In the genomic region with DNA sequence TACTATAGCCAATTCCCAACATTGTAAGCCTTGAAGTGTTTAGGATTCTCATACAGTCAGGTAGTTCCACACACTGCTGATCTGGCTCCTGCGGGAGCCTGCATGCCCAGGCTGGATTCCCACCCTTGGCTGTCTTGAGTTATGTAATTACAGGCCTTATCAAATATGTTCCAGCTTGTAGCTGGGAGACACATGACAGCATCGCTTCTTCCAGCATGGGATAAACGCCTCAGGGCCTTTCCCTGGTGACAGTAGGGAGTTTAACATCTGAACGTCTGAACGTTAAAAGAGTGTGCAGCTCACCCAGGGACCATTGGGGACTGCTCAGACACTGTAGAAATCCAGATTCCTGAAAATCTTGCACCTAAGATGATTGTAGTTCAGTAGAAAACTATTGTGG, we compare ENCODE assay signal across 15 mouse cellular contexts. TPM values are rescaled to one million over a fixed set of nuclear protein-coding genes. Genes with fewer than 3 reads are reported as not detected.
DNase-seq lines count a peak whose midpoint lies in the region; ATAC-seq and TF ChIP-seq lines count a peak whose summit lies in the region.
"Had no signal": no experiment of that assay in that cellular context is flagged by ENCODE, and none has a peak within 500 bp of the region (broad histone marks: within the 10 kb centered on the region; RNA-seq: fewer than 3 reads in every experiment).

No protein-coding gene starts in this region.

- H3K4me3 ChIP-seq in heart, adult 2 months: no peak overlapping the region
- no peak overlapping the region for H3K4me3 ChIP-seq in heart, embryonic 11.5 days (ENCODE audit: low read depth, low read length)
- no peak overlapping the region for H3K4me3 ChIP-seq in neural tube, embryonic 15.5 days (replicated peaks)
- no peak overlapping the region for H3K4me3 ChIP-seq in heart, embryonic 13.5 days
- H3K4me3 ChIP-seq in intestine, embryonic 15.5 days (replicated peaks): no peak overlapping the region
- H3K4me3 ChIP-seq in forebrain, embryonic 10.5 days: no peak overlapping the region
- H3K4me3 ChIP-seq: liver, embryonic 12.5 days; megakaryocyte, embryonic 14.5 days; neural tube, embryonic 13.5 days had no signal

- peak in 1 of 2 experiments; percentile 31 for DNase-seq in heart, adult 2 months
- no peak for DNase-seq in neural tube, embryonic 10.5 days (ENCODE audit: extremely low spot score, low spot score)
- DNase-seq in heart, postnatal 4 days: peak; percentile 12
- no peak for DNase-seq in forebrain, embryonic 10.5 days (ENCODE audit: extremely low spot score, low spot score)
- DNase-seq: cerebellum, adult 2 months; lung, postnatal 10 days; right cerebral cortex, postnatal 4 days; thymus, postnatal 14 days had no signal

- no peak overlapping the region for H3K4me2 ChIP-seq in heart, embryonic 11.5 days
- no peak overlapping the region for H3K4me2 ChIP-seq in neural tube, embryonic 15.5 days
- H3K4me2 ChIP-seq in heart, embryonic 13.5 days: no peak overlapping the region
- H3K4me2 ChIP-seq in intestine, embryonic 15.5 days (replicated peaks): no peak overlapping the region
- H3K4me2 ChIP-seq: liver, embryonic 12.5 days; neural tube, embryonic 13.5 days had no signal

- peak overlapping the region; percentile 34 for H3K27ac ChIP-seq in heart, adult 2 months
- no peak overlapping the region for H3K27ac ChIP-seq in heart, embryonic 11.5 days (ENCODE audit: low read depth, low read length)
- H3K27ac ChIP-seq in neural tube, embryonic 15.5 days (replicated peaks): 0 out of 2 replicates have a peak overlapping the region, but pooled peaks have one; percentile 33
- H3K27ac ChIP-seq in heart, embryonic 13.5 days (replicated peaks): peak overlapping the region; percentile 58; the same call in 1 of the 2 replicates
- H3K27ac ChIP-seq in intestine, embryonic 15.5 days: no peak overlapping the region
- no peak overlapping the region for H3K27ac ChIP-seq in forebrain, embryonic 10.5 days
- H3K27ac ChIP-seq: liver, embryonic 12.5 days; neural tube, embryonic 13.5 days had no signal

- no peaks in the 10 kb centered on the region for H3K79me2 ChIP-seq in heart, adult 2 months (replicated peaks; ENCODE audit: control insufficient read depth, insufficient read depth, low read length)

- WGBS in heart, adult 2 months: 39% methylated on average over 5 of the region's 5 CpGs
- 72% methylated on average over 5 of the region's 5 CpGs for WGBS in heart, embryonic 11.5 days (ENCODE audit: insufficient replicate concordance)
- 68% methylated on average over 5 of the region's 5 CpGs for WGBS in neural tube, embryonic 15.5 days
- 51% methylated on average over 5 of the region's 5 CpGs for WGBS in heart, embryonic 13.5 days
- WGBS in intestine, embryonic 15.5 days: 81% methylated on average over 5 of the region's 5 CpGs
- 80% methylated on average over 5 of the region's 5 CpGs for WGBS in forebrain, embryonic 10.5 days

- H3K27me3 ChIP-seq in heart, adult 2 months (ENCODE audit: control insufficient read depth, insufficient read depth, low read length): no peaks in the 10 kb centered on the region
- no peaks in the 10 kb centered on the region for H3K27me3 ChIP-seq in heart, embryonic 11.5 days (ENCODE audit: control insufficient read depth, insufficient read depth, low read length)
- no peaks in the 10 kb centered on the region for H3K27me3 ChIP-seq in neural tube, embryonic 15.5 days (replicated peaks)
- no peaks in the 10 kb centered on the region for H3K27me3 ChIP-seq in heart, embryonic 13.5 days (replicated peaks)
- no peaks in the 10 kb centered on the region for H3K27me3 ChIP-seq in intestine, embryonic 15.5 days (replicated peaks)
- no peaks in the 10 kb centered on the region for H3K27me3 ChIP-seq in forebrain, embryonic 10.5 days (ENCODE audit: poor library complexity, severe bottlenecking)
- H3K27me3 ChIP-seq: liver, embryonic 12.5 days; megakaryocyte, embryonic 14.5 days; neural tube, embryonic 13.5 days had no signal

- 0 out of 2 replicates have a peak, but pooled peaks have one; percentile 41 for TF ChIP-seq EP300 in heart, adult 2 months (IDR thresholded peaks at IDR 0.05; ENCODE audit: insufficient read depth, low read depth, low read length)

- TF ChIP-seq POLR2A in heart, adult 2 months (IDR thresholded peaks at IDR 0.05; ENCODE audit: insufficient read depth, low read depth, low read length): no peak

- intact Hi-C loops in heart, adult 2 months (cut with DNase I): no loop called here

- H3K36me3 ChIP-seq in heart, adult 2 months (ENCODE audit: control insufficient read depth, insufficient read depth, low read length): peaks cover 8% of the 10 kb centered on the region
- peaks cover 6% of the 10 kb centered on the region for H3K36me3 ChIP-seq in heart, embryonic 11.5 days (ENCODE audit: control insufficient read depth, insufficient read depth, low read length)
- H3K36me3 ChIP-seq in neural tube, embryonic 15.5 days: peaks cover 57% of the 10 kb centered on the region
- peaks cover 63% of the 10 kb centered on the region for H3K36me3 ChIP-seq in heart, embryonic 13.5 days
- H3K36me3 ChIP-seq in intestine, embryonic 15.5 days: peaks cover 14% of the 10 kb centered on the region
- H3K36me3 ChIP-seq in forebrain, embryonic 10.5 days (replicated peaks): peaks cover 84% of the 10 kb centered on the region

- no peak for ATAC-seq in heart, embryonic 11.5 days (replicated peaks; ENCODE audit: insufficient number of reproducible peaks, low FRiP score, low TSS enrichment)
- no peak for ATAC-seq in neural tube, embryonic 15.5 days (ENCODE audit: low FRiP score)
- ATAC-seq in heart, embryonic 13.5 days (ENCODE audit: extremely low read depth, insufficient number of reproducible peaks, low FRiP score, low TSS enrichment): no peak
- no peak for ATAC-seq in intestine, embryonic 15.5 days
- ATAC-seq: liver, embryonic 12.5 days had no signal

- no peak for TF ChIP-seq CTCF in heart, adult 2 months (IDR thresholded peaks at IDR 0.05)

- no peak overlapping the region for H3K9ac ChIP-seq in heart, adult 2 months (ENCODE audit: low read depth, low read length)
- H3K9ac ChIP-seq in heart, embryonic 11.5 days (ENCODE audit: low read depth, low read length): no peak overlapping the region
- H3K9ac ChIP-seq in neural tube, embryonic 15.5 days (replicated peaks): no peak overlapping the region
- H3K9ac ChIP-seq in heart, embryonic 13.5 days: no peak overlapping the region
- no peak overlapping the region for H3K9ac ChIP-seq in intestine, embryonic 15.5 days
- H3K9ac ChIP-seq: liver, embryonic 12.5 days; neural tube, embryonic 13.5 days had no signal

- no peaks in the 10 kb centered on the region for H3K9me3 ChIP-seq in heart, embryonic 11.5 days (replicated peaks; ENCODE audit: control insufficient read depth, low read length)
- no peaks in the 10 kb centered on the region for H3K9me3 ChIP-seq in neural tube, embryonic 15.5 days (replicated peaks)
- no peaks in the 10 kb centered on the region for H3K9me3 ChIP-seq in heart, embryonic 13.5 days
- H3K9me3 ChIP-seq in intestine, embryonic 15.5 days: no peaks in the 10 kb centered on the region
- H3K9me3 ChIP-seq in forebrain, embryonic 10.5 days: no peaks in the 10 kb centered on the region
- H3K9me3 ChIP-seq: liver, embryonic 12.5 days; megakaryocyte, embryonic 14.5 days; neural tube, embryonic 13.5 days had no signal

- peaks cover 11% of the 10 kb centered on the region for H3K4me1 ChIP-seq in heart, adult 2 months (ENCODE audit: control insufficient read depth, insufficient read depth, low read length)
- H3K4me1 ChIP-seq in heart, embryonic 11.5 days (ENCODE audit: control insufficient read depth, insufficient read depth, low read length): peaks cover 16% of the 10 kb centered on the region; the same call in 1 of the 2 replicates
- H3K4me1 ChIP-seq in neural tube, embryonic 15.5 days: peaks cover 14% of the 10 kb centered on the region
- peaks cover 18% of the 10 kb centered on the region for H3K4me1 ChIP-seq in heart, embryonic 13.5 days
- H3K4me1 ChIP-seq in intestine, embryonic 15.5 days (replicated peaks): no peaks in the 10 kb centered on the region
- peaks cover 4% of the 10 kb centered on the region for H3K4me1 ChIP-seq in forebrain, embryonic 10.5 days
- H3K4me1 ChIP-seq: liver, embryonic 12.5 days had no signal

RNA-seq across cellular contexts. Expression of a gene that starts 28.1 kb away (rescaled TPM):
- total RNA-seq in heart, adult 2 months (2021): 10 to 100 TPM in 1 of 2 experiments, 1 to 10 TPM in 1; 9.0 to 11.3 TPM
- polyA plus RNA-seq in heart, adult 2 months (2012; rRNA removed): 7.6 and 11.9 TPM in 2 replicates
- 18.5 and 19.3 TPM in 2 replicates for polyA plus RNA-seq in heart, embryonic 11.5 days (2014; fragmentation: Nextera tagmentation; extraction: Ambion mirVana)
- polyA plus RNA-seq in neural tube, embryonic 15.5 days (2015; fragmentation: Nextera tagmentation; extraction: Ambion mirVana): 23.3 and 23.8 TPM in 2 replicates
- polyA plus RNA-seq in heart, embryonic 13.5 days (2015; fragmentation: Nextera tagmentation; extraction: Ambion mirVana): 12.8 and 14.2 TPM in 2 replicates
- 10 to 100 TPM; 13.9 to 14.9 TPM for total RNA-seq in heart, postnatal 4 days (2021)
- polyA plus RNA-seq in intestine, embryonic 15.5 days (2015; fragmentation: Nextera tagmentation; extraction: Ambion mirVana): 17.4 and 18.7 TPM in 2 replicates
- 27.0 and 29.6 TPM in 2 replicates for polyA plus RNA-seq in forebrain, embryonic 10.5 days (2016; fragmentation: Nextera tagmentation; extraction: Ambion mirVana)

RNA-seq across cellular contexts. Expression of a gene that starts 36.2 kb away (rescaled TPM):
- total RNA-seq in heart, adult 2 months (2021): 100 to 1,000 TPM in 1 of 2 experiments, 10 to 100 TPM in 1; 90.0 to 106 TPM
- polyA plus RNA-seq in heart, adult 2 months (2012; rRNA removed): 32.1 and 33.1 TPM in 2 replicates
- polyA plus RNA-seq in heart, embryonic 11.5 days (2014; fragmentation: Nextera tagmentation; extraction: Ambion mirVana): 23.6 and 25.7 TPM in 2 replicates
- polyA plus RNA-seq in neural tube, embryonic 15.5 days (2015; fragmentation: Nextera tagmentation; extraction: Ambion mirVana): 23.7 and 29.1 TPM in 2 replicates
- 31.3 and 33.8 TPM in 2 replicates for polyA plus RNA-seq in heart, embryonic 13.5 days (2015; fragmentation: Nextera tagmentation; extraction: Ambion mirVana)
- 100 to 1,000 TPM; 103 to 107 TPM for total RNA-seq in heart, postnatal 4 days (2021)
- polyA plus RNA-seq in intestine, embryonic 15.5 days (2015; fragmentation: Nextera tagmentation; extraction: Ambion mirVana): 42.7 and 44.3 TPM in 2 replicates
- 38.2 and 45.2 TPM in 2 replicates for polyA plus RNA-seq in forebrain, embryonic 10.5 days (2016; fragmentation: Nextera tagmentation; extraction: Ambion mirVana)

RNA-seq across cellular contexts. Expression of a gene that starts 38.0 kb away (rescaled TPM):
- total RNA-seq in heart, adult 2 months (2021): under 1 TPM; 0.42 to 0.52 TPM
- 0.88 and 1.1 TPM in 2 replicates for polyA plus RNA-seq in heart, adult 2 months (2012; rRNA removed)
- polyA plus RNA-seq in heart, embryonic 11.5 days (2014; fragmentation: Nextera tagmentation; extraction: Ambion mirVana): 2.0 and 2.4 TPM in 2 replicates
- 8.9 and 9.0 TPM in 2 replicates for polyA plus RNA-seq in neural tube, embryonic 15.5 days (2015; fragmentation: Nextera tagmentation; extraction: Ambion mirVana)
- polyA plus RNA-seq in heart, embryonic 13.5 days (2015; fragmentation: Nextera tagmentation; extraction: Ambion mirVana): 2.3 and 3.0 TPM in 2 replicates
- total RNA-seq in heart, postnatal 4 days (2021): 1 to 10 TPM in 1 of 2 experiments, under 1 TPM in 1; 0.72 to 1.7 TPM
- 3.9 and 5.1 TPM in 2 replicates for polyA plus RNA-seq in intestine, embryonic 15.5 days (2015; fragmentation: Nextera tagmentation; extraction: Ambion mirVana)
- polyA plus RNA-seq in forebrain, embryonic 10.5 days (2016; fragmentation: Nextera tagmentation; extraction: Ambion mirVana): 7.3 and 7.8 TPM in 2 replicates

Comparison
In these comparisons a context has a peak if more than half of its experiments do, and no peak if none do; other contexts are left out.
1. H3K27ac ChIP-seq: peak in heart, adult 2 months (single experiment), neural tube, embryonic 15.5 days (single experiment) and heart, embryonic 13.5 days (single experiment); none in heart, embryonic 11.5 days (single experiment), intestine, embryonic 15.5 days (single experiment) and forebrain, embryonic 10.5 days (single experiment).